Mouse (Mus musculus) B cell, adult (primary cell): Measurements from ENCODE around the gene Cacnb3. TPM values are rescaled to one million over a fixed set of nuclear protein-coding genes. Genes with fewer than 3 reads are reported as not detected.

ENCODE experiments used
- total RNA-seq: library from RNA; stranded (reverse); gene quantifications from 4 replicates; pipeline ENCODE4 v1.2.4, GENCODE M21; 2023; ENCODE audit not compliant: inconsistent age

The Cacnb3 gene
- total RNA-seq: not detected in 4 replicates

DNA sequence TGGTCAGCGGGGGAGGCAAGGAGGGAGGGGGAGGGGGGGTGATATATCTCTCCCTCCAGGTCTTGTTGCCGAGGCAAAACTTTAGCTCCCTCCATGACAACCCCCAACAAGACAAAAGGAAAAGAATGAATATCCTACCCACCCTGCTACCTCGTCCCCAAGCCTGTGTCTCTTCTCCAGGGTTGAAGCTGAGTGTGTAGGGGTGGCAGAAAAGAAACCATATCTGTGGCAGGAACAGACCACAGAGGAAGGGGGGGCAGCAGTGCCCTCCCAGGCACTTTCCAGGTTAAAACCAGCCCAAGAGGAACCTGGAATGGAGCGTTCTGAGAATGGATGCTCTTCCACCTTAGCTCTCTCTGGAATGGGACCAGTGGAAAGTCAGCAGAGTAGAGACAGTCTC, at the start of gene Cacnb3:
Gene Cacnb3 (plus strand): TSS at position 301 of the 400 bp plus-strand sequence.

GRCm38 (mm10) chr15:98609331-98610130, 21.1 kb upstream of the Cacnb3 start, which contains the start of gene Adcy6:
TSS of gene Adcy6 (minus strand) at chr15:98610076.

DNA sequence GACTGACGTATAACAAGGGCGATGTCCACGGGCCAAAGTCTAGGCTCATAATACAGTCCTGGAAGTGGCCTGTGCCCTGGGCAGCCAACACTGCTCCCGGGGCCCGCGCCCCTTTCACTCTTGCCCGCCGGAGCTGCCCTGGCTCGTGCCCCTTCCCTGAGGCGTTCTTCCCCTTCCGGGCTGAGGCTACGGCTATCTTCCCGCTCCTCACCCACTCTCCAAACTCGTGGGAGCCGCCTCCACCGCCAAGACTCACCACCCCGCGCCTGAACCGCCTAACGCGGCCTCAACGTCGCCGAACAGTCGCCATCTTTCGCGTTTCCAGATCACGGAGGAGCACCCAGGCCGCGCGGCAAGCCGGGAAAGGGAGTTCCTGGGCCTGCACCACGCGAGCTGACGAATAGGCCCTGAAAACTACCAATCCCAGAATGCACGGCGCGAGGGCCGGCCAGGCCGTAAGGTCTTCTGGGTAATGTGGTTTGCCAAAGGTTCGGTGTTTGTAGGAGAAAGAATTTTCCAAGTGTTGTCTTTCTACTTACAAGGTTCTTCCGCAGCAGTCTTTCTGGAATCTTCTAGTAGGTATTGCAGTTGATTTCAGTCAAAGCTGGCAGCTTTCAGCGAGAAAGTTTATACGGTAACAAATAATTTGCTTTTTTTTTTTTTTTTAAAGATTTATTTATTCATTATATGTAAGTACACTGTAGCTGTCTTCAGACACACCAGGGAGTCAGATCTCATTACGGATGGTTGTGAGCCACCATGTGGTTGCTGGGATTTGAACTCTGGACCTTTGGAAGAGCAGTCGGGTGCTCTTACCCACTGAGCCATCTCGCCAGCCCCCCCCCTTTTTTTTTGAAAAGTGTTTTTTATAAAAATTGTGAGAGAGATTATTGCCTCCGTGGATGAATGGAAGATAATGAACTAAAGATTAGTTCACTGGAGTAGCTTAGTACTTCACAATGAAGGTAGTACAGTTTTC, 32.2 kb downstream of the Cacnb3 start, which contains the start of gene Ddx23:
Gene Ddx23 (minus strand): TSS at position 328 of the 979 bp plus-strand sequence.

GRCm38 (mm10) chr15:98676940-98677728, 46.5 kb downstream of the Cacnb3 start, which contains the start of gene Rnd1:
TSS of gene Rnd1 (minus strand) at chr15:98677461.

Other genes with a start within 250 kb of the Cacnb3 start
- gene Olfr283, start 249.9 kb upstream of the Cacnb3 start, total RNA-seq: not detected in 4 replicates
- gene Olfr282, start 199.6 kb upstream of the Cacnb3 start, total RNA-seq: not detected in 4 replicates
- not detected in 4 replicates for gene Olfr281, start 178.3 kb upstream of the Cacnb3 start, total RNA-seq
- not detected in 4 replicates for gene OR5BS1P, start 160.9 kb upstream of the Cacnb3 start, total RNA-seq
- gene Lalba, start 148.1 kb upstream of the Cacnb3 start, total RNA-seq: 0.93 TPM in 1 of 4 replicates, not detected in the others
- not detected in 4 replicates for gene Olfr279, start 138.4 kb upstream of the Cacnb3 start, total RNA-seq
- gene Kansl2, start 96.6 kb upstream of the Cacnb3 start, total RNA-seq: 70.2 to 77.7 TPM (median 72.9 TPM) in 4 replicates
- 128 to 168 TPM (median 160 TPM) in 4 replicates for gene Ccnt1, start 59.9 kb upstream of the Cacnb3 start, total RNA-seq
- gene 4930415O20Rik, start 59.8 kb upstream of the Cacnb3 start, total RNA-seq: not detected in 4 replicates
- 1.5 to 2.6 TPM (median 2.3 TPM) in 4 replicates for gene Adcy6, start 20.8 kb upstream of the Cacnb3 start, total RNA-seq
- 129 to 154 TPM (median 140 TPM) in 4 replicates for gene Ddx23, start 32.1 kb downstream of the Cacnb3 start, total RNA-seq
- 0.63 to 1.6 TPM in 2 of 4 replicates, not detected in the others for gene Rnd1, start 46.6 kb downstream of the Cacnb3 start, total RNA-seq
- not detected in 4 replicates for gene Ccdc65, start 77.4 kb downstream of the Cacnb3 start, total RNA-seq
- gene Fkbp11, start 97.4 kb downstream of the Cacnb3 start, total RNA-seq: 15.1 to 21.5 TPM (median 17.9 TPM) in 4 replicates
- gene Arf3, start 132.4 kb downstream of the Cacnb3 start, total RNA-seq: 87.1 to 90.8 TPM (median 87.3 TPM) in 4 replicates
- gene Wnt10b, start 147.3 kb downstream of the Cacnb3 start, total RNA-seq: 0.29 to 1.7 TPM (median 1.0 TPM) in 4 replicates
- gene Wnt1, start 159.0 kb downstream of the Cacnb3 start, total RNA-seq: not detected in 4 replicates
- gene Ddn, start 178.7 kb downstream of the Cacnb3 start, total RNA-seq: 0.27 to 0.60 TPM (median 0.48 TPM) in 4 replicates
- 75.5 to 85.9 TPM (median 77.7 TPM) in 4 replicates for gene Prkag1, start 200.7 kb downstream of the Cacnb3 start, total RNA-seq
- 168 to 182 TPM (median 176 TPM) in 4 replicates for gene Kmt2d, start 240.4 kb downstream of the Cacnb3 start, total RNA-seq